Mouse (Mus musculus) urinary bladder, postnatal 10 days (tissue): ENCODE measurements at regions not wholly inside any gene's neighbourhood (a gene's known extent, or its start where the extent isn't known, plus 50 kb on each side); places are given as distances from the start of the nearest gene placed in this dataset.

Source experiments
- DNase-seq: peaks from one replicate; pipeline ENCODE4 v3.0.0; 2022; ENCODE audit warnings: low spot score

GRCm38 (mm10) chr13:99577686-99578085 lies 61.3 kb upstream of the Map1b start:
- DNase-seq: no peak

- no peak for DNase-seq
Observed at GRCm38 (mm10) chr13:99573021-99573420, 56.7 kb upstream of the Map1b start.

DNA sequence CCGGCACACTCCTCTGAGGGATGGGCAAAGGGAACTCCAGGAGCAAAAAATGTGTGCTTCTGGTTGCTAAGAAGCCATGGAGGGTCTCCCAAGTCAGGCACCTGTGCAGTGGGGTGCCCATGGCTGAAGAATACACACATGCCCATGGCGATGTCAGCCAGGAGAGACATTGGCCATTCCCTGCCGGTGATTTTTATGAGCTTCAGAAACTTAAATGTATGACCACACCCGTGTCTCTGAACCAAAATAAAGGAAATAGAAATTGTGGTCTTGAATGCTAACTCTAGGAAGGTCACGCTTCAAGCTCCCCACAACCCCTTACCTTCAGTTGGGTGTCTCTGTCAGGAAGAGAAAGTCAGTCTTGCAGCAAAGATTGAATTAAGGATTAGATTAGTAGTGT lies 56.0 kb upstream of the Map1b start:
- no peak for DNase-seq
